ENCODE assay signal across 8 mouse cellular contexts in the genomic region with DNA sequence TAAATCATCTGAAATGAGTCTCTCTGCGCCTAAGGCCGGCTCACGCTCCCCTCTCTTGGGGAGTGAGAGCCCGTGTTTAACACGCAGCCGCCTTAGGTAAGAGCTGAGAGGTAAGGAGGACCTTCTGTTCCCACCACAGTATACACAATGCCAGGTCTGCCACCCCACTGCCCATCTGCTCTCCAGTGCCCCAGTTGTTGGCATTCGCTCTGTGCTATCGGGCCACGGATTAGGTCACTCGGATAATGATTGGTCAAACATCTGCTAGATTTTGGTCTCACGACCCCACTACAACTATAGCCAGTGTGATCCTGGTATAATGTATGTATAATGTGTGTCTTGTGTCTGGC. TPM values are rescaled to one million over a fixed set of nuclear protein-coding genes. Genes with fewer than 3 reads are reported as not detected.
DNase-seq lines count a peak whose midpoint lies in the region; ATAC-seq lines count a peak whose summit lies in the region.

No protein-coding gene starts in this region.

- H3K27me3 ChIP-seq in heart, embryonic 16.5 days (ENCODE audit: control insufficient read depth, insufficient read depth, low read length) = 0 out of 2 replicates have a peak, but pooled peaks cover 3% of the 10 kb centered on the region
- H3K27me3 ChIP-seq in embryonic facial prominence, embryonic 10.5 days (replicated peaks; ENCODE audit: low read depth, poor library complexity, severe bottlenecking) = peaks cover 13% of the 10 kb centered on the region
- peaks cover 9% of the 10 kb centered on the region for H3K27me3 ChIP-seq in hindbrain, embryonic 13.5 days
- peaks cover 15% of the 10 kb centered on the region for H3K27me3 ChIP-seq in midbrain, embryonic 10.5 days (ENCODE audit: low read depth, poor library complexity, severe bottlenecking)

- no peaks in the 10 kb centered on the region for H3K36me3 ChIP-seq in heart, embryonic 16.5 days (ENCODE audit: control insufficient read depth, insufficient read depth)
- no peaks in the 10 kb centered on the region for H3K36me3 ChIP-seq in embryonic facial prominence, embryonic 10.5 days (replicated peaks)
- no peaks in the 10 kb centered on the region for H3K36me3 ChIP-seq in hindbrain, embryonic 13.5 days
- H3K36me3 ChIP-seq in midbrain, embryonic 10.5 days = no peaks in the 10 kb centered on the region

- 0 out of 2 replicates have a peak, but pooled peaks cover 3% of the 10 kb centered on the region for H3K9me3 ChIP-seq in heart, embryonic 16.5 days (replicated peaks; ENCODE audit: control insufficient read depth, low read length)
- peaks cover 4% of the 10 kb centered on the region; the same call in 1 of the 2 replicates for H3K9me3 ChIP-seq in embryonic facial prominence, embryonic 10.5 days
- H3K9me3 ChIP-seq in hindbrain, embryonic 13.5 days = no peaks in the 10 kb centered on the region
- H3K9me3 ChIP-seq in midbrain, embryonic 10.5 days (replicated peaks) = no peaks in the 10 kb centered on the region; the same call in 1 of the 2 replicates

- peak overlapping the region; percentile 26 for H3K9ac ChIP-seq in heart, embryonic 16.5 days (ENCODE audit: low read length)
- peak overlapping the region; percentile 61 for H3K9ac ChIP-seq in hindbrain, embryonic 13.5 days

- WGBS in heart, embryonic 16.5 days = 60% methylated on average over 11 of the region's 11 CpGs
- WGBS in embryonic facial prominence, embryonic 10.5 days = 67% methylated on average over 11 of the region's 11 CpGs
- WGBS in hindbrain, embryonic 13.5 days = 68% methylated on average over 11 of the region's 11 CpGs
- WGBS in midbrain, embryonic 10.5 days = 73% methylated on average over 11 of the region's 11 CpGs

- no peak for ATAC-seq in heart, embryonic 16.5 days (replicated peaks; ENCODE audit: extremely low read depth, insufficient read depth, low FRiP score)
- ATAC-seq in hindbrain, embryonic 13.5 days (ENCODE audit: low FRiP score) = peak; percentile 54; the same call in 1 of the 2 replicates

- H3K27ac ChIP-seq in heart, embryonic 16.5 days (ENCODE audit: low read length) = no peak overlapping the region
- H3K27ac ChIP-seq in embryonic facial prominence, embryonic 10.5 days (replicated peaks) = no peak overlapping the region; the same call in 1 of the 2 replicates
- no peak overlapping the region for H3K27ac ChIP-seq in hindbrain, embryonic 13.5 days
- H3K27ac ChIP-seq in midbrain, embryonic 10.5 days (replicated peaks) = no peak overlapping the region

- peak overlapping the region; percentile 86 for H3K4me2 ChIP-seq in heart, embryonic 16.5 days (ENCODE audit: low read depth, low read length)
- H3K4me2 ChIP-seq in hindbrain, embryonic 13.5 days = peak overlapping the region; percentile 57

- H3K4me3 ChIP-seq in heart, embryonic 16.5 days (ENCODE audit: low read length) = peak overlapping the region; percentile 47
- peak overlapping the region; percentile 48 for H3K4me3 ChIP-seq in embryonic facial prominence, embryonic 10.5 days
- peak overlapping the region; percentile 34 for H3K4me3 ChIP-seq in hindbrain, embryonic 13.5 days
- peak overlapping the region; percentile 46 for H3K4me3 ChIP-seq in midbrain, embryonic 10.5 days

- no peak for DNase-seq in heart, adult 18-20 months
- DNase-seq in embryonic facial prominence, embryonic 10.5 days (ENCODE audit: low spot score) = no peak
- DNase-seq in midbrain, embryonic 10.5 days (ENCODE audit: low spot score) = no peak
- no peak for DNase-seq in right cerebral cortex, postnatal 25 days
- no peak for DNase-seq in urinary bladder, postnatal 14 days (ENCODE audit: low spot score)
- DNase-seq in c-Kit-positive CD71-positive TER-119-positive erythroid progenitor cells, embryonic 14.5 days (ENCODE audit: low spot score) = no peak

- H3K4me1 ChIP-seq in heart, embryonic 16.5 days (ENCODE audit: control insufficient read depth, insufficient read depth, low read length) = 0 out of 2 replicates have a peak, but pooled peaks cover 2% of the 10 kb centered on the region
- peaks cover 11% of the 10 kb centered on the region for H3K4me1 ChIP-seq in embryonic facial prominence, embryonic 10.5 days
- H3K4me1 ChIP-seq in hindbrain, embryonic 13.5 days (replicated peaks) = no peaks in the 10 kb centered on the region; the same call in 1 of the 2 replicates
- peaks cover 8% of the 10 kb centered on the region; the same call in 1 of the 2 replicates for H3K4me1 ChIP-seq in midbrain, embryonic 10.5 days

RNA-seq across cellular contexts. Expression of a gene that starts 19.0 kb away (rescaled TPM):
- polyA plus RNA-seq in heart, embryonic 16.5 days (2015; fragmentation: Nextera tagmentation; extraction: Ambion mirVana) = 12.4 and 15.2 TPM in 2 replicates
- 10 to 100 TPM; 17.2 to 18.6 TPM for total RNA-seq in heart, adult 18-20 months (2021)
- polyA plus RNA-seq in embryonic facial prominence, embryonic 10.5 days (2016; fragmentation: Nextera tagmentation; extraction: Ambion mirVana) = 6.7 and 6.9 TPM in 2 replicates
- polyA plus RNA-seq in hindbrain, embryonic 13.5 days (2015; fragmentation: Nextera tagmentation; extraction: Ambion mirVana) = 5.6 and 6.5 TPM in 2 replicates
- polyA plus RNA-seq in midbrain, embryonic 10.5 days (2016; fragmentation: Nextera tagmentation; extraction: Ambion mirVana) = 4.0 and 4.9 TPM in 2 replicates

RNA-seq across cellular contexts. Expression of a gene that starts 19.4 kb away (rescaled TPM):
- polyA plus RNA-seq in heart, embryonic 16.5 days (2015; fragmentation: Nextera tagmentation; extraction: Ambion mirVana) = 1.9 and 3.0 TPM in 2 replicates
- total RNA-seq in heart, adult 18-20 months (2021) = under 1 TPM; 0.32 to 0.41 TPM
- 8.1 and 11.0 TPM in 2 replicates for polyA plus RNA-seq in embryonic facial prominence, embryonic 10.5 days (2016; fragmentation: Nextera tagmentation; extraction: Ambion mirVana)
- polyA plus RNA-seq in hindbrain, embryonic 13.5 days (2015; fragmentation: Nextera tagmentation; extraction: Ambion mirVana) = 0.39 and 0.84 TPM in 2 replicates
- 1.6 and 1.8 TPM in 2 replicates for polyA plus RNA-seq in midbrain, embryonic 10.5 days (2016; fragmentation: Nextera tagmentation; extraction: Ambion mirVana)
